Mouse (Mus musculus) hindbrain, embryonic 14.5 days (tissue): ENCODE measurements around the gene Acy3. TPM values are rescaled to one million over a fixed set of nuclear protein-coding genes. Genes with fewer than 3 reads are reported as not detected.

Source experiments
- ATAC-seq: fragments of 200-750 bp; cut with Nextera tagmentation; 2 replicates; pipeline ENCODE4 v1.8.0; 2017; ENCODE audit warnings: moderate number of reproducible peaks, mild to moderate bottlenecking, moderate TSS enrichment, moderate library complexity; ENCODE audit not compliant: low FRiP score
- DNase-seq: peaks from one replicate; pipeline ENCODE4 v3.0.0-alpha.2; 2015; ENCODE audit warnings: low spot score
- H3K27ac ChIP-seq: fragments of 300-500 bp; sonication (generic); 2 replicates; pipeline ENCODE4 v1.5.1; 2014; ENCODE audit warnings: mild to moderate bottlenecking, moderate library complexity
- H3K27me3 ChIP-seq: fragments of 300-500 bp; sonication (generic); 2 replicates; pipeline ENCODE4 v1.6.1; 2014; ENCODE audit warnings: mild to moderate bottlenecking, low read length, mixed read lengths; ENCODE audit not compliant: control insufficient read depth, insufficient read depth
- H3K36me3 ChIP-seq: fragments of 300-500 bp; sonication (generic); replicated peaks from 2 replicates; pipeline ENCODE4 v1.6.1; 2014; ENCODE audit not compliant: control insufficient read depth, insufficient read depth
- H3K4me1 ChIP-seq: fragments of 300-500 bp; sonication (generic); replicated peaks from 2 replicates; pipeline ENCODE4 v1.6.1; 2014; ENCODE audit warnings: antibody characterized with exemption, low read length, mixed read lengths; ENCODE audit not compliant: control insufficient read depth, insufficient read depth
- H3K4me2 ChIP-seq: fragments of 300-500 bp; sonication (generic); replicated peaks from 2 replicates; pipeline ENCODE4 v1.6.1; 2014; ENCODE audit warnings: mild to moderate bottlenecking, moderate library complexity
- H3K4me3 ChIP-seq: fragments of 300-500 bp; sonication (generic); replicated peaks from 2 replicates; pipeline ENCODE4 v1.5.1; 2014; ENCODE audit warnings: mild to moderate bottlenecking, low read length
- H3K9ac ChIP-seq: fragments of 300-500 bp; sonication (generic); 2 replicates; pipeline ENCODE4 v1.6.1; 2014
- H3K9me3 ChIP-seq: fragments of 300-500 bp; sonication (generic); 2 replicates; pipeline ENCODE4 v1.6.1; 2016; ENCODE audit warnings: low read length; ENCODE audit not compliant: control insufficient read depth
- WGBS: fragments of 180-500 bp; shearing (Covaris S2); extraction: QIAGEN DNeasy Blood & Tissue Kit; methylation state at CpG from one replicate; pipeline ENCODE4 v1.1.7; 2014; 5-methylcytosine and 5-hydroxymethylcytosine counted together
- polyA plus RNA-seq: library from polyadenylated mRNA; unstranded; fragments of >200 nt; fragmentation: Nextera tagmentation; extraction: Ambion mirVana; gene quantifications from 2 replicates; pipeline ENCODE4 v1.2.1, GENCODE M21; 2014

Gene Acy3
- polyA plus RNA-seq, 1 experiment from 2014 or later, result 3.6 TPM

DNA sequence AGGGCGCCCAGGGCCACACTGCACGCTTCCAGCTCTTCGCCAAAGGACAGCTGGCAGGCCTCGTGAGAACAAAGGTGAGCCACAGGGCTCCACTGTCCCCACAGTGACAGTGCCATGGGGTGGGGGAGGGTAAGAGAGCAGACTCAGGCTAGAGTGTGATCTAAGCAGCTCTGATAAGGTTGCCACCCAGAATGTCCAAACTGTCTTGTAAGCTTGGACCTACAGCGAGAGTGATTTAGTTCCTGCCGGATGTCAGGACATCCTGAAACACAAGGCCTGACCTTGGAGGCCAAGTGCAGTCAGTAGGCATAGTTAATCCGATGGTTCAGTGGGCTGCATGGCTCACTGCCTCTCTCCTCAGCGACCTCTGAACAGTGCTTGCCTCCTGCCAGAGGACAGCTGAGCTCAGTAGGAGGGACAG lies 1.1 kb upstream of the Acy3 start:
- Histone ChIP-seq H3K4me2 (no peak overlapping the region), H3K27me3 (no peaks in the 10 kb centered on the region), H3K36me3 (no peaks in the 10 kb centered on the region), H3K9ac (no peak overlapping the region), H3K9me3 (no peaks in the 10 kb centered on the region), H3K4me3 (no peak overlapping the region), H3K4me1 (0 out of 2 replicates have a peak, but pooled peaks cover 3% of the 10 kb centered on the region), H3K27ac (no peak overlapping the region)
- ATAC-seq (no peak), DNase-seq (no peak)
- WGBS, result 11% methylated on average over 8 of the region's 8 CpGs

- no peak for ATAC-seq
- WGBS, result 88% methylated on average over 14 of the region's 14 CpGs
Measured at GRCm38 (mm10) chr19:3988066-3988465, 1.7 kb downstream of the Acy3 start.

GRCm38 (mm10) chr19:3988750-3989149 lies 2.4 kb downstream of the Acy3 start:
- 90% methylated on average over 4 of the region's 4 CpGs for WGBS
- Histone ChIP-seq H3K4me3 (no peak overlapping the region), H3K4me2 (no peak overlapping the region), H3K36me3 (no peaks in the 10 kb centered on the region), H3K27me3 (no peaks in the 10 kb centered on the region), H3K9ac (no peak overlapping the region), H3K27ac (no peak overlapping the region), H3K9me3 (no peaks in the 10 kb centered on the region), H3K4me1 (0 out of 2 replicates have a peak, but pooled peaks cover 3% of the 10 kb centered on the region)
- ATAC-seq (no peak), DNase-seq (no peak)

More at GRCm38 (mm10) chr19:3988066-3988465, 1.7 kb downstream of the Acy3 start:
- no peaks in the 10 kb centered on the region for H3K27me3 ChIP-seq
- H3K36me3 ChIP-seq, result no peaks in the 10 kb centered on the region
- no peak for DNase-seq
- no peaks in the 10 kb centered on the region for H3K9me3 ChIP-seq
- H3K27ac ChIP-seq, result no peak overlapping the region
- H3K4me2 ChIP-seq, result no peak overlapping the region
- no peak overlapping the region for H3K9ac ChIP-seq
- H3K4me3 ChIP-seq, result no peak overlapping the region
- H3K4me1 ChIP-seq, result 0 out of 2 replicates have a peak, but pooled peaks cover 3% of the 10 kb centered on the region

- 0 out of 2 replicates have a peak, but pooled peaks cover 3% of the 10 kb centered on the region for H3K4me1 ChIP-seq
- no peak overlapping the region for H3K27ac ChIP-seq
- H3K4me2 ChIP-seq, result no peak overlapping the region
- no peaks in the 10 kb centered on the region for H3K27me3 ChIP-seq
- H3K4me3 ChIP-seq, result no peak overlapping the region
- H3K9ac ChIP-seq, result no peak overlapping the region
- H3K36me3 ChIP-seq, result no peaks in the 10 kb centered on the region
- DNase-seq, result no peak
- no peaks in the 10 kb centered on the region for H3K9me3 ChIP-seq
- 33% methylated on average over 6 of the region's 6 CpGs for WGBS
- no peak for ATAC-seq
Measured at GRCm38 (mm10) chr19:3990804-3991203, 4.4 kb downstream of the Acy3 start.

GRCm38 (mm10) chr19:3991562-3991961 lies 5.2 kb downstream of the Acy3 start:
- no peak overlapping the region for H3K27ac ChIP-seq
- no peak overlapping the region for H3K4me2 ChIP-seq
- no peaks in the 10 kb centered on the region for H3K9me3 ChIP-seq
- 0 out of 2 replicates have a peak, but pooled peaks cover under 1% of the 10 kb centered on the region for H3K4me1 ChIP-seq
- DNase-seq (no peak), ATAC-seq (no peak)
- no peak overlapping the region for H3K9ac ChIP-seq
- H3K4me3 ChIP-seq, result no peak overlapping the region
- no peaks in the 10 kb centered on the region for H3K27me3 ChIP-seq
- WGBS, result 95% methylated on average over 3 of the region's 3 CpGs
- H3K36me3 ChIP-seq, result no peaks in the 10 kb centered on the region

GRCm38 (mm10) chr19:3991966-3992365 lies 5.6 kb downstream of the Acy3 start:
- no peak overlapping the region for H3K4me2 ChIP-seq
- H3K27me3 ChIP-seq, result no peaks in the 10 kb centered on the region
- no peak overlapping the region for H3K9ac ChIP-seq
- H3K4me1 ChIP-seq, result no peaks in the 10 kb centered on the region
- no peaks in the 10 kb centered on the region for H3K9me3 ChIP-seq
- ATAC-seq, result no peak
- 86% methylated on average over 3 of the region's 3 CpGs for WGBS
- H3K27ac ChIP-seq, result no peak overlapping the region
- H3K4me3 ChIP-seq, result no peak overlapping the region
- no peaks in the 10 kb centered on the region for H3K36me3 ChIP-seq
- no peak for DNase-seq

DNA sequence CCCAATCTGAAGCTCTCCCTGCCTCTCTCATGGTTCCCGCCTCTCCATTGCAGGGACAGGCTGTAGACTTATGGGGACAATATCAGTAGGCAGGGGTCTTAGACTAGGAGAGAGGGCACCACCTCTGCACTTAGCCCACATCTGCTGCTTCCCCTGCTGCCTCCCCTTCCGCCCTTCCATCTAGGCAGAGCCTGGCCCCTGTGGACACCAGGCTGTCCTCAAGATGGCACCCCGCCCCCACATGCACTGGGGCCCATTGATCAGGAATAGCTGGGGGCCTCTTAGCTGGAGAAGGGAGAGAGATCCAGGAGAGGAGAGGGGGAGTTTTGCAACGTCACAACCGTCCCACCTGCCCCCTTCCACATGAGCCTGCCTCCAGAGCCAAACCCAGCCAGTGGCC lies 6.0 kb downstream of the Acy3 start, which contains the start of gene Tbx10:
TSS of gene Tbx10 (plus strand) at position 337 of the 400 bp plus-strand sequence.
- no peak within 1 kb of the TSS for H3K4me2 ChIP-seq

DNA sequence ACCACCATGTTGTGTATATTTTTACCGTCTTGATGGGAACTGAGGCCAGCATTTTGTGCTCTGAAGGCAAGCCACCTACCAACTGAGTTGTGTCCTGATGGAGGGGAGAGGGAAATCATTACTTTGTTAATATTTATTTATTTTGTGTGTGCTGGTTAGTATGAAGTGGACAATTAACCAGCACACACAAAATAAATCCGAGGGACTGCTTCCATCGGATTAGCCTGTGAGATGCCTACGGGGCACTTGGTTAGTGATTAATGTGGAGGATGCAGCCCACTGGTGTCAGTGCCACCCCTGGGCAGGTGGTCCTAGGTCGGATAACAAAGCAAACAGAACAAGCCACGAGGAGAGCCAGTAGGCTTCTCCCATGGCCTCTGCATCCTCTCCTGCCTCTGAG lies 8.6 kb downstream of the Acy3 start:
- Histone ChIP-seq H3K27ac (no peak overlapping the region), H3K9ac (no peak overlapping the region), H3K4me2 (no peak overlapping the region), H3K27me3 (no peaks in the 10 kb centered on the region), H3K36me3 (no peaks in the 10 kb centered on the region), H3K4me1 (no peaks in the 10 kb centered on the region; the same call in 1 of the 2 replicates), H3K4me3 (no peak overlapping the region), H3K9me3 (no peaks in the 10 kb centered on the region)
- WGBS, result 72% methylated on average over 6 of the region's 6 CpGs
- DNase-seq, result no peak
- ATAC-seq, result no peak

More for the DNA sequence above, 6.0 kb downstream of the Acy3 start, which contains the start of gene Tbx10:
- no peaks in the 10 kb centered on the region for H3K27me3 ChIP-seq
- H3K27ac ChIP-seq, result no peak within 1 kb of the TSS
- WGBS, result 53% methylated on average over 5 of the region's 5 CpGs
- no peaks in the 10 kb centered on the region for H3K36me3 ChIP-seq
- H3K9me3 ChIP-seq, result no peaks in the 10 kb centered on the region
- ATAC-seq (no peak), DNase-seq (no peak)
- no peak within 1 kb of the TSS for H3K9ac ChIP-seq
- H3K4me1 ChIP-seq, result no peaks in the 10 kb centered on the region
- no peak within 1 kb of the TSS for H3K4me3 ChIP-seq

GRCm38 (mm10) chr19:3995505-3995904 lies 9.1 kb downstream of the Acy3 start:
- Histone ChIP-seq H3K4me3 (no peak overlapping the region), H3K9me3 (no peaks in the 10 kb centered on the region), H3K27me3 (no peaks in the 10 kb centered on the region), H3K4me1 (no peaks in the 10 kb centered on the region; the same call in 1 of the 2 replicates), H3K4me2 (no peak overlapping the region), H3K36me3 (no peaks in the 10 kb centered on the region), H3K9ac (no peak overlapping the region), H3K27ac (no peak overlapping the region)
- 93% methylated on average over 3 of the region's 3 CpGs for WGBS
- ATAC-seq (no peak), DNase-seq (no peak)

DNA sequence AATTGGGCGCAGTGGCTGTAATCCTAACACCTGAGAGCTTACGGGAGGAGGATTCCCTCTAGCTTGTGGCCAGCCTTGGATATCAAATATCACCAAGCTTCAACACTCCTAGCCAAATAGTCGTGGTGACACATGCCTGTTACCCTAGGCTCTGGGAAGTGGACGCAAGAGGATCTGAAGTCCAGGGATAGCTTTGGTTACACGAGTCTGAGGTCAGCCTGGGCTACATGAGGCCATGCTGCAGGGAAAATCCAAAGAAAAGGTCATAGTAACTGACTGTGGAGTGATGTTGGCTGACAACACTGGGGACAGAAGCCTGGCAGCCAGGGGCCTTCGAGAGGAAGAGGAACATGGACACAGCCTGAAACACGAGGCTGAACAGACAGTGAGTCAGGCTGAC lies 9.7 kb downstream of the Acy3 start:
- Histone ChIP-seq H3K27ac (no peak overlapping the region), H3K36me3 (no peaks in the 10 kb centered on the region), H3K27me3 (no peaks in the 10 kb centered on the region), H3K4me1 (peaks cover 4% of the 10 kb centered on the region), H3K4me2 (no peak overlapping the region), H3K4me3 (no peak overlapping the region), H3K9ac (no peak overlapping the region), H3K9me3 (no peaks in the 10 kb centered on the region)
- DNase-seq (no peak), ATAC-seq (no peak)
- WGBS, result 74% methylated on average over 7 of the region's 7 CpGs
